Mouse (Mus musculus) cortical plate, adult 2 months (tissue): Measurements from ENCODE around the gene Slc22a13. TPM values are rescaled to one million over a fixed set of nuclear protein-coding genes. Genes with fewer than 3 reads are reported as not detected.

Experiments used
- H3K27ac ChIP-seq: fragments of 200-500 bp; 2 replicates; pipeline ENCODE4 v1.5.1; 2012; ENCODE audit warnings: low read length, control low read depth, inconsistent platforms; ENCODE audit not compliant: insufficient read depth
- H3K4me1 ChIP-seq: fragments of 200-500 bp; 2 replicates; pipeline ENCODE4 v1.6.1; 2011; ENCODE audit warnings: low read length; ENCODE audit not compliant: control insufficient read depth, insufficient read depth
- H3K4me3 ChIP-seq: fragments of 200-500 bp; 2 replicates; pipeline ENCODE4 v1.5.1; 2011; ENCODE audit warnings: mild to moderate bottlenecking, low read length, control low read depth; ENCODE audit not compliant: insufficient read depth
- CTCF ChIP-seq: fragments of 200-500 bp; IDR thresholded peaks from 2 replicates; pipeline ENCODE4 v1.5.1; 2011; ENCODE audit warnings: mild to moderate bottlenecking, control low read depth, low read length; ENCODE audit not compliant: insufficient read depth; ENCODE audit errors: extremely low read depth
- POLR2A ChIP-seq: fragments of 200-500 bp; IDR thresholded peaks from 2 replicates; pipeline ENCODE4 v1.6.1; 2011; ENCODE audit warnings: mild to moderate bottlenecking, low read length, control low read depth; ENCODE audit not compliant: insufficient read depth; ENCODE audit errors: extremely low read depth
- polyA plus RNA-seq: library from polyadenylated mRNA; depleted of rRNA; stranded (reverse); fragments of >200 nt; gene quantifications from 2 replicates; pipeline ENCODE4 v1.2.3, GENCODE M21; 2012

The Slc22a13 gene
- polyA plus RNA-seq, 1 experiment, result not detected

GRCm38 (mm10) chr9:119201653-119202052 is 7.2 kb downstream of the Slc22a13 start:
- Histone ChIP-seq H3K4me1 (no peaks in the 10 kb centered on the region), H3K27ac (no peak overlapping the region), H3K4me3 (no peak overlapping the region)
- TF ChIP-seq CTCF (no peak), POLR2A (no peak)

- Histone ChIP-seq H3K27ac (no peak overlapping the region), H3K4me3 (no peak overlapping the region), H3K4me1 (no peaks in the 10 kb centered on the region)
- no peak for TF ChIP-seq POLR2A
- no peak for TF ChIP-seq CTCF
These were observed 9.6 kb downstream of the Slc22a13 start for GRCm38 (mm10) chr9:119199151-119199861.

GRCm38 (mm10) chr9:119192202-119192990 is 16.5 kb downstream of the Slc22a13 start:
- no peak overlapping the region for H3K4me3 ChIP-seq
- H3K27ac ChIP-seq, result no peak overlapping the region
- TF ChIP-seq POLR2A, result no peak
- TF ChIP-seq CTCF, result peak; percentile 58
- no peaks in the 10 kb centered on the region for H3K4me1 ChIP-seq

- Histone ChIP-seq H3K4me1 (no peaks in the 10 kb centered on the region), H3K4me3 (no peak overlapping the region), H3K27ac (no peak overlapping the region)
- TF ChIP-seq CTCF, result no peak
These were observed 27.6 kb downstream of the Slc22a13 start for GRCm38 (mm10) chr9:119181241-119181728.

GRCm38 (mm10) chr9:119179292-119179691 is 29.6 kb downstream of the Slc22a13 start:
- no peaks in the 10 kb centered on the region for H3K4me1 ChIP-seq
- H3K4me3 ChIP-seq, result no peak overlapping the region
- no peak overlapping the region for H3K27ac ChIP-seq
- TF ChIP-seq CTCF (no peak), POLR2A (no peak)

- H3K4me1 ChIP-seq, result no peaks in the 10 kb centered on the region
- no peak overlapping the region for H3K4me3 ChIP-seq
- no peak for TF ChIP-seq POLR2A
- TF ChIP-seq CTCF, result no peak
- H3K27ac ChIP-seq, result no peak overlapping the region
These were observed 41.3 kb downstream of the Slc22a13 start for GRCm38 (mm10) chr9:119167608-119168007.

- TF ChIP-seq POLR2A (no peak), CTCF (no peak)
These were observed 43.4 kb downstream of the Slc22a13 start for GRCm38 (mm10) chr9:119165548-119165947.

GRCm38 (mm10) chr9:119164743-119165142 is 44.2 kb downstream of the Slc22a13 start:
- TF ChIP-seq CTCF (no peak), POLR2A (no peak)
- Histone ChIP-seq H3K4me1 (no peaks in the 10 kb centered on the region), H3K27ac (no peak overlapping the region), H3K4me3 (no peak overlapping the region)

More at GRCm38 (mm10) chr9:119165548-119165947, 43.4 kb downstream of the Slc22a13 start:
- H3K4me1 ChIP-seq, result no peaks in the 10 kb centered on the region
- no peak overlapping the region for H3K27ac ChIP-seq
- H3K4me3 ChIP-seq, result no peak overlapping the region

GRCm38 (mm10) chr9:119160689-119161088 is 48.2 kb downstream of the Slc22a13 start:
- no peak overlapping the region for H3K4me3 ChIP-seq
- H3K27ac ChIP-seq, result no peak overlapping the region
- H3K4me1 ChIP-seq, result no peaks in the 10 kb centered on the region
- TF ChIP-seq CTCF (no peak), POLR2A (no peak)

GRCm38 (mm10) chr9:119158861-119159260 is 50.0 kb downstream of the Slc22a13 start, which contains the start of gene Gm47289:
Gene Gm47289, plus strand, starts transcription at chr9:119159161.
- no peaks in the 10 kb centered on the region for H3K4me1 ChIP-seq
- TF ChIP-seq CTCF (no peak), POLR2A (no peak)
- H3K27ac ChIP-seq, result no peak within 1 kb of the TSS
- no peak within 1 kb of the TSS for H3K4me3 ChIP-seq
